Comparison of ENCODE assay signal across 5 mouse cellular contexts in genomic region chr13:62099454-62099853, GRCm38 (mm10).
A peak's percentile ranks its signal among the peaks of the same experiment; 100 is the strongest.
DNase-seq lines count a peak whose midpoint lies in the region; TF ChIP-seq lines count a peak whose summit lies in the region.
"Not testable (repeated sequence)": the region's sequence is repeated elsewhere in the genome, so short reads cannot be mapped to it uniquely, and the experiment has no call there.

No protein-coding gene starts in this region.

- H3K9me3 ChIP-seq in E14TG2a.4 (ENCODE audit: low read length) = peaks cover 44% of the 10 kb centered on the region

- not testable (repeated sequence) for H3K4me3 ChIP-seq in E14TG2a.4 (replicated peaks; ENCODE audit: low read length)

- 0 out of 2 replicates have a peak, but pooled peaks have one; percentile 13 for TF ChIP-seq CTCF in E14TG2a.4 (conservative IDR thresholded peaks at IDR 0.05; ENCODE audit: low read length)

- DNase-seq in ES-CJ7 (ENCODE audit: low read depth, low spot score) (peak; percentile 17), R1 (ENCODE audit: low read depth, low spot score) (peak; percentile 59), ZHBTc4 (ENCODE audit: low read depth, low spot score) (peak; percentile 52)
- DNase-seq in heart, adult 11 months = peak; percentile 88

- H3K36me3 ChIP-seq in E14TG2a.4 (ENCODE audit: insufficient read depth, low read length) = not testable (repeated sequence)

- not testable (repeated sequence) for H3K27me3 ChIP-seq in E14TG2a.4 (ENCODE audit: insufficient read depth, low read length)

- H3K4me1 ChIP-seq in E14TG2a.4 (replicated peaks; ENCODE audit: low read depth, low read length) = not testable (repeated sequence)

Comparison
In these comparisons a context has a peak if more than half of its experiments do, and no peak if none do; other contexts are left out.
1. DNase-seq: peak in every context shown above with its lines; median percentile 88 in heart, adult 11 months; 59 in R1; 52 in ZHBTc4; 17 in ES-CJ7.